Mouse (Mus musculus) neural tube, embryonic 13.5 days (tissue): Measurements from ENCODE around the gene Dspp. TPM values are rescaled to one million over a fixed set of nuclear protein-coding genes. Genes with fewer than 3 reads are reported as not detected.

Experiments
- ATAC-seq: fragments of 200-750 bp; cut with Nextera tagmentation; 2 replicates; pipeline ENCODE4 v1.8.0; 2017; ENCODE audit warnings: low read depth, mild to moderate bottlenecking, moderate TSS enrichment, moderate library complexity
- H3K27ac ChIP-seq: fragments of 300-500 bp; sonication (generic); replicated peaks from 2 replicates; pipeline ENCODE4 v1.5.1; 2015; ENCODE audit warnings: moderate library complexity, mild to moderate bottlenecking, inconsistent platforms
- H3K27me3 ChIP-seq: fragments of 300-500 bp; sonication (generic); 2 replicates; pipeline ENCODE4 v1.6.1; 2015; ENCODE audit warnings: mild to moderate bottlenecking, inconsistent platforms
- H3K36me3 ChIP-seq: fragments of 300-500 bp; sonication (generic); 2 replicates; pipeline ENCODE4 v1.6.1; 2015; ENCODE audit warnings: mild to moderate bottlenecking, inconsistent platforms
- H3K4me1 ChIP-seq: fragments of 300-500 bp; sonication (generic); replicated peaks from 2 replicates; pipeline ENCODE4 v1.6.1; 2015; ENCODE audit warnings: inconsistent platforms
- H3K4me2 ChIP-seq: fragments of 300-500 bp; sonication (generic); 2 replicates; pipeline ENCODE4 v1.6.1; 2015; ENCODE audit warnings: inconsistent platforms, mild to moderate bottlenecking, moderate library complexity
- H3K4me3 ChIP-seq: fragments of 300-500 bp; sonication (generic); 2 replicates; pipeline ENCODE4 v1.5.1; 2015; ENCODE audit warnings: mild to moderate bottlenecking, inconsistent platforms
- H3K9ac ChIP-seq: fragments of 300-500 bp; sonication (generic); 2 replicates; pipeline ENCODE4 v1.6.1; 2015; ENCODE audit warnings: moderate library complexity, mild to moderate bottlenecking, inconsistent platforms
- H3K9me3 ChIP-seq: fragments of 300-500 bp; sonication (generic); 2 replicates; pipeline ENCODE4 v1.6.1; 2016; ENCODE audit warnings: inconsistent platforms
- WGBS: fragments of 180-500 bp; shearing (Covaris S2); methylation state at CpG from one replicate; pipeline ENCODE4 v1.1.7; 2015; 5-methylcytosine and 5-hydroxymethylcytosine counted together
- polyA plus RNA-seq: library from polyadenylated mRNA; unstranded; fragments of >200 nt; fragmentation: Nextera tagmentation; extraction: Ambion mirVana; gene quantifications from 2 replicates; pipeline ENCODE4 v1.2.1, GENCODE M21; 2015

Dspp gene
- not detected in 2 replicates for polyA plus RNA-seq

- no peaks in the 10 kb centered on the region for H3K36me3 ChIP-seq
- 89% methylated on average over 7 of the region's 7 CpGs for WGBS
- no peak within 1 kb of the TSS for H3K4me3 ChIP-seq
- H3K27me3 ChIP-seq, result no peaks in the 10 kb centered on the region
- no peak within 1 kb of the TSS for H3K4me2 ChIP-seq
- no peak within 1 kb of the TSS for H3K27ac ChIP-seq
- no peak for ATAC-seq
- H3K4me1 ChIP-seq, result no peaks in the 10 kb centered on the region
- H3K9ac ChIP-seq, result no peak within 1 kb of the TSS
- no peaks in the 10 kb centered on the region for H3K9me3 ChIP-seq
Observed at GRCm38 (mm10) chr5:104170412-104170811, at the start of gene Dspp. Gene Dspp (plus strand): TSS chr5:104170712.

GRCm38 (mm10) chr5:104124016-104124658 is 46.4 kb upstream of the Dspp start:
- no peak overlapping the region for H3K4me2 ChIP-seq
- no peak for ATAC-seq

GRCm38 (mm10) chr5:104126561-104127320 is 43.8 kb upstream of the Dspp start:
- Histone ChIP-seq H3K27me3 (no peaks in the 10 kb centered on the region), H3K9me3 (no peaks in the 10 kb centered on the region), H3K4me1 (no peaks in the 10 kb centered on the region), H3K27ac (no peak overlapping the region), H3K36me3 (no peaks in the 10 kb centered on the region), H3K4me2 (no peak overlapping the region), H3K4me3 (no peak overlapping the region), H3K9ac (no peak overlapping the region)
- WGBS, result 90% methylated on average over 12 of the region's 12 CpGs
- no peak for ATAC-seq

More at GRCm38 (mm10) chr5:104124016-104124658, 46.4 kb upstream of the Dspp start:
- H3K27ac ChIP-seq, result no peak overlapping the region
- WGBS, result 85% methylated on average over 6 of the region's 6 CpGs
- H3K9me3 ChIP-seq, result no peaks in the 10 kb centered on the region
- no peaks in the 10 kb centered on the region for H3K4me1 ChIP-seq
- H3K9ac ChIP-seq, result no peak overlapping the region
- H3K4me3 ChIP-seq, result no peak overlapping the region
- H3K27me3 ChIP-seq, result no peaks in the 10 kb centered on the region
- H3K36me3 ChIP-seq, result no peaks in the 10 kb centered on the region

DNA sequence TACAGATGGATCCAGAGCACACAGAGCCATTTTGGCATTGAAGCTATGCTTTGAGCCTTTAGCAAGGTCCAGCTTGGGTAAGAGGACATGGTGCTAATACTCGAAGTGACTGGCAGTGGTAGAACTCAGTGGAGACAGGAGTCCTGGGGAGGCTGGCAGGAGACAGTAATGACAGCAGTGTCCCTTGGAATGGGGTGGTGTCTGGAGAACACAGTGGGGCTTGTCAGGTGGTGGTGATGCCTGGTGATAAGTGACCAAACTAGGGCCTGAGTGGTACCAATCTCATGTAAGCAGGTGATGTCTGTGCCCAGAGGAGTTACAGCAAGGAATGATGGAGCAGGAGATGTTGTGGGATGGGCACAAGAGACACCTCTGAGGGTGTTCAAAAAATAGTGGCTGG is 43.2 kb upstream of the Dspp start:
- no peak overlapping the region for H3K27ac ChIP-seq
- no peaks in the 10 kb centered on the region for H3K36me3 ChIP-seq
- no peak for ATAC-seq
- no peak overlapping the region for H3K9ac ChIP-seq
- H3K9me3 ChIP-seq, result no peaks in the 10 kb centered on the region
- H3K4me2 ChIP-seq, result no peak overlapping the region
- no peak overlapping the region for H3K4me3 ChIP-seq
- no peaks in the 10 kb centered on the region for H3K27me3 ChIP-seq
- WGBS, result 90% methylated on average over 1 of the region's 1 CpGs
- H3K4me1 ChIP-seq, result no peaks in the 10 kb centered on the region

DNA sequence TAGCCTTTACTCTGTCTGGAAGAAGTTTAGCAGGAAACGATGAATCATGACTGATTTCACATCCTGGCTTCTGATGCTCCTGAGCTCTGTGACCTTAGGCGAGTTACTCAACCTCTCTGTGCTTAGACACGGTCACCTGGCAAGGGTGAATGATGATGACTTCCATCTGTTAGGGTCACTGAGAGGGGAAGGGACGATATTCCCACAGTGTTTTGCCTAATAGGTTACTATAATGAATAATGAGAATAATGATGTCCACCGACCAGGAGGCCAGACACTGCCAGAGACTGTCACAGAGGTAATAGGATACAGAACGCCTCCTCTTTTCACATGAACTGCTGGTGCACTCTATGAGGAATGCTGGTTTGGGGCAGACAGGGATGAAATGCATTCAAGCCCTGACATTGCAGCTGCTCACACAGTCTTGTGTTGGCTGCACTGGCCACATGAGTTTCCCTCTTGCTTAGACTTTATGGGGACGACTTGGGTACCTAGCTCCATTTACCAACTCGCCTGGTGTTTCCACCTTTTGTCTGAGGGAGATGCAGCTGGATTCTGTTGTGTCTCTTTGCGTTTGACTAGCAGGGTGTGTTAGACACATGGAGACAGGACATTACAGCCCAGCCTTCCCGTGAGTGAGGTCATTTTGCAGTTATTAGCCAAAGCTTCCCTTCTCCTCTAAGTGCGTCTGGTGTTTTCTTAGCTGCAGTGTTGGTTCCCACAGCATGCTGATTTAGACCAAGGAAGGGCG is 42.1 kb upstream of the Dspp start:
- WGBS, result 63% methylated on average over 12 of the region's 12 CpGs
- Histone ChIP-seq H3K27me3 (no peaks in the 10 kb centered on the region), H3K27ac (no peak overlapping the region), H3K4me1 (no peaks in the 10 kb centered on the region), H3K4me3 (no peak overlapping the region), H3K9me3 (no peaks in the 10 kb centered on the region), H3K9ac (no peak overlapping the region), H3K36me3 (no peaks in the 10 kb centered on the region), H3K4me2 (no peak overlapping the region)
- no peak; the same call in 1 of the 2 replicates for ATAC-seq

GRCm38 (mm10) chr5:104130891-104131290 is 39.6 kb upstream of the Dspp start:
- no peak for ATAC-seq
- Histone ChIP-seq H3K4me2 (no peak overlapping the region), H3K9me3 (no peaks in the 10 kb centered on the region)

GRCm38 (mm10) chr5:104131544-104131943 is 39.0 kb upstream of the Dspp start:
- H3K27me3 ChIP-seq, result no peaks in the 10 kb centered on the region
- H3K4me1 ChIP-seq, result no peaks in the 10 kb centered on the region
- no peak overlapping the region for H3K27ac ChIP-seq
- no peak overlapping the region for H3K4me2 ChIP-seq
- H3K9ac ChIP-seq, result no peak overlapping the region
- ATAC-seq, result no peak
- no peaks in the 10 kb centered on the region for H3K36me3 ChIP-seq
- no peak overlapping the region for H3K4me3 ChIP-seq
- no peaks in the 10 kb centered on the region for H3K9me3 ChIP-seq
- WGBS, result 71% methylated on average over 4 of the region's 4 CpGs

More at GRCm38 (mm10) chr5:104130891-104131290, 39.6 kb upstream of the Dspp start:
- no peaks in the 10 kb centered on the region for H3K36me3 ChIP-seq
- no peak overlapping the region for H3K4me3 ChIP-seq
- WGBS, result 93% methylated on average over 4 of the region's 4 CpGs
- no peaks in the 10 kb centered on the region for H3K4me1 ChIP-seq
- no peaks in the 10 kb centered on the region for H3K27me3 ChIP-seq
- no peak overlapping the region for H3K27ac ChIP-seq
- no peak overlapping the region for H3K9ac ChIP-seq

GRCm38 (mm10) chr5:104133752-104134151 is 36.8 kb upstream of the Dspp start:
- no peak overlapping the region for H3K4me2 ChIP-seq
- WGBS, result 82% methylated on average over 4 of the region's 4 CpGs
- no peak overlapping the region for H3K4me3 ChIP-seq
- no peak overlapping the region for H3K9ac ChIP-seq
- no peak for ATAC-seq
- H3K9me3 ChIP-seq, result no peaks in the 10 kb centered on the region
- H3K36me3 ChIP-seq, result no peaks in the 10 kb centered on the region
- H3K27me3 ChIP-seq, result no peaks in the 10 kb centered on the region
- H3K27ac ChIP-seq, result no peak overlapping the region
- H3K4me1 ChIP-seq, result no peaks in the 10 kb centered on the region

- no peaks in the 10 kb centered on the region for H3K4me1 ChIP-seq
- no peaks in the 10 kb centered on the region for H3K36me3 ChIP-seq
- no peaks in the 10 kb centered on the region for H3K9me3 ChIP-seq
- H3K4me3 ChIP-seq, result no peak overlapping the region
- no peak for ATAC-seq
- WGBS, result 86% methylated on average over 10 of the region's 10 CpGs
- no peaks in the 10 kb centered on the region for H3K27me3 ChIP-seq
- H3K4me2 ChIP-seq, result no peak overlapping the region
- H3K27ac ChIP-seq, result no peak overlapping the region
- H3K9ac ChIP-seq, result no peak overlapping the region
Observed at GRCm38 (mm10) chr5:104137920-104138541, 32.5 kb upstream of the Dspp start.

GRCm38 (mm10) chr5:104141067-104141466 is 29.4 kb upstream of the Dspp start:
- WGBS, result 86% methylated on average over 2 of the region's 2 CpGs
- no peak for ATAC-seq
- no peaks in the 10 kb centered on the region for H3K27me3 ChIP-seq
- no peak overlapping the region for H3K27ac ChIP-seq
- no peaks in the 10 kb centered on the region for H3K4me1 ChIP-seq
- no peak overlapping the region for H3K4me3 ChIP-seq
- no peak overlapping the region for H3K9ac ChIP-seq
- H3K9me3 ChIP-seq, result no peaks in the 10 kb centered on the region
- no peaks in the 10 kb centered on the region for H3K36me3 ChIP-seq
- no peak overlapping the region for H3K4me2 ChIP-seq

- Histone ChIP-seq H3K27ac (no peak overlapping the region), H3K4me3 (no peak overlapping the region), H3K9ac (no peak overlapping the region), H3K4me2 (no peak overlapping the region), H3K4me1 (no peaks in the 10 kb centered on the region), H3K27me3 (no peaks in the 10 kb centered on the region), H3K36me3 (no peaks in the 10 kb centered on the region), H3K9me3 (no peaks in the 10 kb centered on the region)
- ATAC-seq, result no peak
- WGBS, result 83% methylated on average over 4 of the region's 4 CpGs
Observed at GRCm38 (mm10) chr5:104144057-104144456, 26.5 kb upstream of the Dspp start.

DNA sequence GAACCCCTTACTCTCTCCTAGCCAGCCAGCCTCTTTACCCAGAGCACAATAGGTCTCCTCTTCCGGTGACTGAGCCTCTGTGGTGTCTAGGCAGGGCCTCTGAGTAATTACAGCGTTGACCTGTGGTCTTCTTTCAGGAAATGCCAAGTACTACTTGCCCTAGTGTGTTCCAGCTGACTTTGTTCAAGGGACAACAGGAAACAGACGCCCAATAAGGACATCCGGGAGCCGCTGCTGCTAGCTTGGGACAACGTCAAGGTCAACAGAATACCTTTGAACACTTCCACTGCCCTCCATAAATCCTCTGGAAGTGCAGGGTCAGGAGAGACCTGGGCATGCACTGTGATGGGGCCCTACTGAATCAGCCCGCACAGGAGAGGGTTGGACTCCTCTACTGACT is 21.2 kb upstream of the Dspp start:
- H3K27me3 ChIP-seq, result no peaks in the 10 kb centered on the region

More for the DNA sequence above, 21.2 kb upstream of the Dspp start:
- ATAC-seq, result no peak
- no peak overlapping the region for H3K4me3 ChIP-seq
- no peak overlapping the region for H3K9ac ChIP-seq
- no peaks in the 10 kb centered on the region for H3K36me3 ChIP-seq
- no peak overlapping the region for H3K27ac ChIP-seq
- H3K4me2 ChIP-seq, result no peak overlapping the region
- H3K4me1 ChIP-seq, result no peaks in the 10 kb centered on the region
- H3K9me3 ChIP-seq, result no peaks in the 10 kb centered on the region
- 62% methylated on average over 7 of the region's 7 CpGs for WGBS
